Mouse (Mus musculus): Measurements from ENCODE around the gene Slc10a4.
"Not testable (repeated sequence)": the region's sequence is repeated elsewhere in the genome, so short reads cannot be mapped to it uniquely, and the experiment has no call there.

Gene Slc10a4

DNA sequence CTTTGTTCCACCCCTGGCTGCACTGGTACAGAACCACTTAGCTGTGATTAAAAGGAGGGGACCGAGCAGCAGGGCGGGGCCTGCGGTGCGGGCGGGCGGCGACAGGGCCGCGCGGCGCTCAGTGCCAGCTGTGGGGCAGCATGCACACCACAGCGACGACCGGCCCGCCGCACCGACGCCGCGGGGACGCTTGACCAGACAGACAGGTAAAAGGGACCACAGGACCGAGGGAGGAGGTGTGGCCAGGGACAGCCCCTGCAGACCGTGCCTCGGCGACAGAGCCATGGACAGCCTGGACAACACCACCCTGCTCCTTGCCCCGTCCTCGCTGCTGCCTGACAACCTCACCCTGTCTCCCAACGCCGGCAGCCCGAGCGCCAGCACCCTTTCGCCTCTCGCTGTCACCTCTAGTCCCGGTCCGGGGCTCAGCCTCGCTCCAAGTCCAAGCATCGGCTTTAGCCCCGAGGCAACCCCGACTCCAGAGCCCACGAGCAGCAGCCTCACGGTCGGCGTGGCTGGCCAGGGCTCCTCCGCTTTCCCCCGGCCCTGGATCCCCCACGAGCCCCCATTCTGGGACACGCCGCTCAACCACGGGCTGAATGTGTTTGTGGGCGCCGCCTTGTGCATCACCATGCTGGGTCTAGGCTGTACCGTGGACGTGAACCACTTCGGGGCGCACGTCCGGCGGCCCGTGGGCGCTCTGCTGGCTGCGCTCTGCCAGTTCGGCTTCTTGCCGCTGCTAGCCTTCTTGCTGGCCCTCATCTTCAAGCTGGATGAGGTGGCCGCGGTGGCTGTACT, at the start of gene Slc10a4:
Gene Slc10a4 (plus strand): TSS at position 100 of the 798 bp plus-strand sequence.
- no peak for DNase-seq

DNA sequence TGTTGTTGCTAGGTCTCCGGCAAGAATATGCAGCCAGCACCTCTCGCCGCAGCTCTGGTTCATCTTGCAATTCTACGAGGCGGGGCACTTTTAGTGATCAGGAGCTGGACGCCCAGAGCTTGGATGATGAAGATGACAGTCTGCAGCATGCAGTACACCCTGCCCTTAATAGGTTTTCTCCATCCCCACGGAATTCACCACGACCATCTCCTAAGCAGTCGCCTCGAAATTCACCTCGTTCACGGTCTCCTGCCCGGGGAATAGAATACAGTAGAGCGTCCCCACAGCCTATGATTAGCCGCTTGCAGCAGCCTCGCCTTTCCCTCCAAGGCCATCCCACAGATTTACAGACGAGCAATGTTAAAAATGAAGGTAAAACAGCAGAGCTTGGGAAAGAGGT, 49.4 kb upstream of the Slc10a4 start:
- no peak for DNase-seq

DNA sequence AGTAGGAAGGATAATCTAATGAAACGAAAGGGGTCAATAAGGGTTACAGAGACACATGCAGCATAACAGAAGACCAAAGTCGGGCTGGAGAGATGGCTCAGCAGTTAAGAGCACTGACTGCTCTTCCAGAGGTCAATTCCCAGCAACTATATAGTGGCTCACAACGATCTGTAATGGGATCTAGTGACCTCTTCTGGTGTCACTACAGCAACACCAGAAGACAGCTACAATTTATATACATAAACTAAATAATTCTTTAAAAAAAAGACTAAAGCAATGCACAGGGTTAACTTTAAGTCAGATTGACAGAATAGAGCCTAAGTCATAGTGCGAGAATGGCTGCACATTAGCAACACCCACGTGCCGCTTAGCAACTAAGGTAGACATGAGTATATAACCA, 46.6 kb upstream of the Slc10a4 start:
- no peak for DNase-seq

DNA sequence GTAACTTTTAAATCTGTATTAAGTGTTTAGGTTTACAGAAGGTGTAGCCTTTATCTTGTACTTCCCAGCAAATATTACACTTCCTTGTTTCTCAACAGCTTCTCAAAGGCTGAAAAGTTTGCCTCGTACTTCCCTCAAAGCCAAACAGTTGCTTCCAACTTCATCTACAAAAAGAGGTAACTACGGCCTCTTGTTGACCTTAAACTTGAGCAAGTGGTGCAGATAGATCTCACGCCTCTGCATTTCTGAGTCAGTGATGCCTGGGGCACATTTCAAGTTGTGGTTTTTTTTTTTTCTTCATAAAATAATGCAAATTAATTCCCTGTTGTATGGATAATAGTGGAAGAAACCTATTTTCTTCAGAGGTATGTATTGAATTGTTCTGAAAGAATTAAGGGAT, 41.0 kb upstream of the Slc10a4 start:
- no peak for DNase-seq

DNA sequence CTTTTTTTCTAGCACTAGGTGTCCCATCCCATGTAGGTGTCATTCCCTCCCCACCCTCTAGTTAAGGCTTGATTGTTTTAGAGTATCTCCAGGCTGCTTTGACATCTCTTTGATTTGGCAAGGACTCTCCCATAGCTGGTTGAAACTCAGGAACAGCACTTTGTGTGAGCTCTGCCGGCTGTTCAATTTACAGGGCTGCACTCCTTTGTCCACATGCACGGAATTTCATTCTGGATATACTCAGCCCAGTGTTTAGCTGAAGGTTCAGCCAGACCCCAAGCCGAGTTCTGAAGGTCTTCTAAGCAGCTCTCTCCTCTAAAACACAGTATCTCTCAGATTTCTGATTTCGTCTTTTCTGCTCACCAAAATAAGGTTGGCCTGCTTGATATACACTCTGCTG, 34.2 kb upstream of the Slc10a4 start:
- no peak for DNase-seq

DNA sequence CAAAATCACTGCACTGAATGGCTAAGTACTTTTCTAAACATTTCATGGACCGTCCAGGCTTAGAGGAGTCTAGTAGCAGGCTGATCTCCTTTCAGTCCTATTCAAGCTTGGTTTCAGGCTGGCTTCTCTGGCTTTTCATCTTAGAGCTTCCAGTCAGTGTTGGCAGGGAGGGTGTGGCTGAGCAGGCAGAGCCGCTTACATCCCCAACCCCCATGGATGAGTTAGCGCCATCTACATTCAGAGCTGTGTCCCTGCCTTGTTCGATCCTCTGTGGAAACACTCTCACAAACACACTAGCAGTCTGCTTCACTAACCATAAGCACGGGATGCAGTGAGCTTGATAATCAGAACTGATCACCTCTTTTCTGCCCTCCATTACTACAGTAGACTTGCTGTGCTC, 33.7 kb upstream of the Slc10a4 start:
- no peak for DNase-seq

DNA sequence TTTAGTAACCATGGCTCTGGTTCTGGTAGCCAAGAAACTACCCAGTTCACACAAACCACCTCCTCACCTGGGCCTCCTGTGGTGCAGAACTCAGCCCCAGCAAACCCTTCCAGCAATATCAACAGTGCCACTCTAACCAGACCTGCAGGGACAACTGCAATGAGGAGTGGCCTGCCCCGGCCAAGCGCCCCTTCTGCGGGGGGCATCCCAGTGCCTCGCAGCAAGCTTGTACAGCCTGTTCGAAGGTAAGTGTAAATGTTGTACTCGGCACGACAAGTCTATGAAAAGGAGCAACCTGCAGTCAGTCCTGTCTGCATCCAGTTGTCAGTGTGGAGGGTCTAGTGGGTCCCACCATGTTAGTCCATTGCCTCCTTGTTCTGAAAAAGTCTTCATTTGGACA, 32.1 kb upstream of the Slc10a4 start, which contains the start of gene Gm10135:
Gene Gm10135 (minus strand): TSS at position 101 of the 400 bp plus-strand sequence.
- DNase-seq = no peak

DNA sequence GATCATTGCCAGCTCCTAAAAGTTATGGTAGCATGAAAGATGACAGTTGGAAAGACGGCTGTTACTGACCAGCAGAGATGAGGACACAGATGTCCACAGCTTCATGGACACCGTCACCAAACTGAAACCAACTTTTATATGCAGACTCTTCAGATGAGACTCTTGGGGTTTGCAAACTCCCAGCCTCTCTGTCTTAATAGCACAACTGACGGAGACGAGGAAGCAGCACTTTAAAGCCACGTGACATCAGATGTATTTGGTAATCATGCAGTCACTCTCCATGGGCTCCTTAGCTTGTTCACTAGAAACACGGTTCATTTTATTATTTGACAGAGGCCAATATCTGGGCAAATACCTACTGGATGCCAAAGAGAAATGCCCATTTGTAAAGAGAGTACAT, 30.7 kb upstream of the Slc10a4 start:
- no peak for DNase-seq

DNA sequence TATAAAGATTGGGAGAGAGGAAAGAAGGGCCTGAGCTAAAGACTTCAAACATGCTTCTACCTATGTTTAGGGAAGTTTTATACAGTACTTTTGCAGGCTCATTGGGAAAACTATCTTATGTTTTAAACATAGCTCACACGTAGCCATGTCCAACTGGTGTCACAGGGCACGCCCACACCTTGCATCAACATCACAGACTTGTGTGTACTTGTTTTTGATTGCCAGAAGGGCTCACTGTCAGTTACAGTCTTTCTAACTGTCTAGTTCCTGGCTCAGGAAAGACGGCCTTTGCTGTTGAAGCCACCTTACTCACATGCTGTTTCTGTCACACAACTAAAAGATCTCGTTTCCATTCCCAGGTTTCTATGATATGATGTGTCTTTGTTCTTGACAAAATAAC, 30.1 kb upstream of the Slc10a4 start:
- no peak for DNase-seq

DNA sequence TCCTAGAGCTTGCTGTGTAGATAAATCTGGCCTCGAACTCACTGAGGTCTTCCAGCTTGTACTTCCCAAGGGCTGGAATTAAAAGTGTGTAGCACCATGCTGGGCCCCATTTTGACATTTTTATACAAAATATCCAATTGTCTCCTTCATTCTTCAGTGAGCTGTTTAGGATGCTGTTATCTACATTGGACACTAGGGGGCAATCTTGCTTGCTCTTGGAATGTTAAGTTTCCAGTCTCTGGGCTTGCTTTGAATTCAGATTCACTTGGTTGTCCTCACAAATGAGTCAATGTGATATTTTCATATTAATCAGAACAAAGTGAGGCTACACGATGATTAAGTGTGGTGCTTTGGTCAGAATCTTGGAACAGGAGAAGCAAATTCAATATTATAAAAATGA, 22.6 kb upstream of the Slc10a4 start:
- DNase-seq = peak; percentile 53

DNA sequence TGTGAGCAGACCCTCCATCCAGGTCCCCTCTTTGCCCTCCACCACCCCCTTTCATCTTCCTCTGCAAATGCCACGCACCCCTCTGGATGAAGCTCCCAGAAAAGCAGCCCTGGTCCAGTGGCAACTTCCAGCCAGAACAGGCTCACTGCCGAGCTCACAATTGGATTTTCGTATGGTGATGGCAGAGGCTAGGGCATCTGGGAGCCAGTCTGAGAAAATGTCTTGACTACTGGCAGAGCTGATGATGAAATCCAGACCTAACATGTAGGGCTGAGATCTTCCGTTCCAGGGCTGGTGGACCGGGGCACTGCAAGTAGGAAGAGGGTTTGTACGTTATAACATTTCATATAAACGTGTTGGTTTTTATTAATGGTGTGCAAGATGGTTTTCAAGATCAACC, 18.9 kb upstream of the Slc10a4 start:
- no peak for DNase-seq

DNA sequence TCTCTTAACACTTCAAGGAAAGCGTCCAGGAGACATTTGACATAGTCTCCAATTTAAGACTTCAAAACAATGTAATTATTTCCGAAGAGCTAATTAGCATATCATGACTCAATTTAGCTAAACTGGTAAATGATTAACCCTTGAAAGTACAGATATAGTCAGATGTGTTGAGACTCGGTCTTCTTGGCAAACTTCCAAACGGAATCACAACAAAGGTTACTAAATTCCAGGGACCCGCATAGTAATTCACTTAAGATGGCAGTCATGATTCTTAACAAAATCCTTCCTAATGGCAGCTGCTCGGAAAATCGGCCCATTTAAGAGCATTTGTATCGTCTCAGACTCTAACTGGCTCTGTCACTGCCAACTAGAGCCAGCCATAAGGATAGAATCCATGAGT, 16.9 kb upstream of the Slc10a4 start:
- no peak for DNase-seq

DNA sequence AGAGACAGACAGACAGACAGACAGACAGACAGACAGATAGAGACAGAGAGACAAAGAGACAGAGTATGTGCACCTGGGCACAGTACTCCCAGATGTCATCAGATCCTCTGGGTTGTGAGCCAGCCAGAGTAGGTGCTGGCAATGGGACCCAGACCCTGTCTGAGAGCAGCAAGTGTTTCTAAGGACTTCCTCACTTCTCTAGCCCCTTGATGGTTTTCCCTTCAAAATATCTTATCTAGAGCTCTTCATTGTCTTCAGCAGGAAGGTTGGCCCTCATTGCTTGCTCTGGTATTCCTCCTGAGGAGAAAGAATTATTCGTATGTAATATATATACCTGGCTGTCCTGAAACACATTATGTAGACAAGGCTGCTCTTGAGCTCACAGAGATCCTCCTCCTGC, 14.2 kb upstream of the Slc10a4 start:
- DNase-seq = no peak

DNA sequence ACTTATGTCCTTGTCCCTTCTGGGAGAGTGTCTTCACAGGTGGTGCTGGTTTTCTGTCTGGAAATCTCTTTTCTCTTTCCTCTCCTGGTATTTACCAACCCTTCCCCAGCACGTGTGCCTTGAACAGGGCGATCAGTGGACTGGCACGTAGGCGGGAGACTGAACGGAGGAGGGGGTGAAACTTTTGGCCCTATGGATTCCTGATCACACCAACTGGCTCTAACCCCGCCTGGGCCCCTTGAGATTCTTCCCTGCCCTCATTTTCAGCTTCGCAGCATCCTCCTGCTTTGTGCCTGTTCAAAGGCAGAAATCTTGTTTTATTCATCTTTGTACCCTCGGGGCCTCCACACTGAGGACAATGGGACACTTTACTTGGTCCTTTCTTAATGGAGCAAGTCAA, 12.3 kb upstream of the Slc10a4 start:
- no peak for DNase-seq

DNA sequence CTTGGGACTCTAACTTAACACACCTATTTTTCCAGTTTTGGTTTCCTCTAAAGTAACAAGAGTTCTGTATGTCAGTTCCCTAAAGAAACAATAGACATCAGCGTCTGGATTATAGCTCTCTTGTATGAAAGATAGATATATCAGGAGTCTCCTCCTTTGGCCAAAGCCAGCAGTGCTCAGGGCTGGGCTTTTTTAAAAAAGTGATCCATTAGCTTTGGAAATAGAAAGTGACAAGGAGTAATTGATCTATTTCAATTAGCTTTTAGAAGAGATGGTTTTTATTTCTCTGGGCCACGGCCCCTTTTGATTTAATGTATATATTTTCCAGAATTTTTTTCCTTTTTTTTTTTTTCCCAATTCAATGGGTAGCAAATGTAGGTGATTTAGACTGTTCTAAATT, 11.8 kb upstream of the Slc10a4 start:
- DNase-seq = no peak

DNA sequence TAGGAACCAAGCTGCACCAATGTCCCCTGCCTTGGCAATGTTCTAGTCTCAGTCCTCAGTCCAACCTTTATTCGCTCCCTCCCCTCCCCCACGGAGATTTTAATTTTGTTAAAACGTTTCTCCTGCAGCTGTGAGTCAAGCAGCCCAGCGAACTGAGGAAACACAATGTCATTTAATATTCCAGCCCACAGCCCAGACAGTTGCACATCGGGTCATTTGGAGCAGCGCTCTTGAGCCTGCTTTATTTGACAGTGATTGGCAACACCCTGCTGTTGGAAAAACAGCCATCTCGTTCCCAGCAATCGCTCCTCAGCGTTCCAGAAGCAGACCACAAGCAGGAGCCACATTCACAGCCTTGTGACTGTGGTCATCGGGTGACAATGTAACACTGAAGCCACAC, 11.3 kb upstream of the Slc10a4 start:
- no peak for DNase-seq

DNA sequence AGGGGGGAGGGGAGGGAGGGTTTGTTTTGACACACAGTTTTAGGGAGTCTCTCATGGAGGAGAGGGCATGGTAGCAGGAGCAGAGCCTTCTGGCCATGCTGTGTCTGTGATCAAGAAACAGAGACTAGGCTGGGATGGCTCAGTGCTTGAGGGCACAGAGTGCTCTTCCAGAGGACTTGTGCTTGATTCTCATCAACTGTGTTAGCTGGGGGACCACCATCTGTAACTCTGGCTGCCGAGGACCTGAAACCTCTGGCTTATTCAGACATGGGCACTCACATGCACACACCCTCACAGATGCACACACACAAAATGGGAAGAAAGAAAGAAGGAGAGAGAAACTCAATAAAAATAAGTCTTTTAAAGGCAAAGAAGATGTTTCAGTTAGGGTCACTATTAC, 8.1 kb upstream of the Slc10a4 start:
- DNase-seq = not testable (repeated sequence)

DNA sequence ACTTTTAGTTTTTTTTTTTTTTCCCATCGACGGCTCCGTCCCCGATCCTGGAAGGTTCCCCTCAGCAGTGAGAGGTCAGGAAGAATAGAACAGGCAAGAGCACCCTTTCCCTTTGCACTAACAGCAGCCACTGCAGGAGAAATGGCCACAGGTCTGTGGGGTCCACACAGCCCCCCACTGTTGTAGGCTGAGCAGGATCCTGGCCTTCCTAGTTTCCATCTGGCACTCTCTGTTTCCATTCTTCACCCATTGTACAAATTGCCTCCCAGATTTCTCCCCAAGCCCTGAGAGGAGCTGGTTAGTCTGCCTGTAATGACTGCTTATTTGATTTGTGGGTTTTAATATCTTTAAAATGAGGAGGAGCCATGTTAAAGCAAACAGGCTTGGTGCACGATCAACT, 2.6 kb upstream of the Slc10a4 start:
- DNase-seq = no peak

DNA sequence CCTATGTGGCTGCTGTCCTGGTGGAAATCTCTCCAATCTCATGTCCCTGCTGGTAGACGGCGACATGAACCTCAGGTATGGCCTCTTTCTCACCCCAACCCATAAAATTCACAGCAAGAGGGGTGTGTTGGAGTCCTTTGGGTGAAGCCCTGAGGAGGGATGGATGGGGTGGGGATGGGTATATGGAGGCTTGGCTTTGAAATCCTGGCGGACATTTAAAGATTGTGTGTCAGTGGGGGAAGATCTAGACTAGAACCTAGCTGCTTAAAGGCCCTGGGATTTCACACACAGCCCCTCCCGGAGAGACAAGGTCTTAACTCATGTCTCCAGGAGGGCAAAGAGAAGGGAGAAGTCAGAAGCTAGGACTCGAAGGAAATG, 888 bp downstream of the Slc10a4 start:
- DNase-seq = no peak

DNA sequence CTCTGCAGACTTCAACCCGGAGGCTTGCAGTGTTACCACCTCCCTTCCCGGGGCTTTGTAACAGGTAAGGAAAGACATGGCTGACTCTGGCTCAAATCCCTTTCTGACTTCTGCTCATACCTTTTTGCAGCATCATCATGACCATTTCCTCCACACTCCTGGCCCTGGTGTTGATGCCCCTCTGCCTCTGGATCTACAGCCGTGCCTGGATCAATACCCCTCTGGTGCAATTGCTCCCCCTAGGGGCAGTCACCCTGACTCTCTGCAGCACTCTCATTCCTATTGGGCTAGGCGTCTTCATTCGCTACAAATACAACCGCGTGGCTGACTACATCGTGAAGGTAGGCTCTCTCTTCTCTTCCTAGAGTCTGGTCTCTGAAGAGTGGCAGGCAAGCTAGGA, 1.5 kb downstream of the Slc10a4 start:
- DNase-seq = not testable (repeated sequence)

DNA sequence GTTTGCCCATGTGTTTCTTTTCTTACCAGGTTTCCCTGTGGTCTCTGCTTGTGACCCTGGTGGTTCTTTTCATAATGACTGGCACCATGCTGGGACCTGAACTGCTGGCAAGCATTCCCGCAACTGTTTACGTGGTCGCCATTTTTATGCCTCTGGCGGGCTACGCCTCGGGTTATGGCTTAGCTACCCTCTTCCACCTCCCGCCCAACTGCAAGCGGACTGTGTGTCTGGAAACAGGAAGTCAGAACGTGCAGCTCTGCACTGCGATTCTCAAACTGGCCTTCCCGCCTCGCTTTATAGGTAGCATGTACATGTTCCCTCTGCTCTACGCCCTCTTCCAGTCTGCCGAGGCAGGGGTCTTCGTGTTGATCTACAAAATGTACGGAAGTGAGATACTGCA, 5.1 kb downstream of the Slc10a4 start:
- DNase-seq = not testable (repeated sequence)

DNA sequence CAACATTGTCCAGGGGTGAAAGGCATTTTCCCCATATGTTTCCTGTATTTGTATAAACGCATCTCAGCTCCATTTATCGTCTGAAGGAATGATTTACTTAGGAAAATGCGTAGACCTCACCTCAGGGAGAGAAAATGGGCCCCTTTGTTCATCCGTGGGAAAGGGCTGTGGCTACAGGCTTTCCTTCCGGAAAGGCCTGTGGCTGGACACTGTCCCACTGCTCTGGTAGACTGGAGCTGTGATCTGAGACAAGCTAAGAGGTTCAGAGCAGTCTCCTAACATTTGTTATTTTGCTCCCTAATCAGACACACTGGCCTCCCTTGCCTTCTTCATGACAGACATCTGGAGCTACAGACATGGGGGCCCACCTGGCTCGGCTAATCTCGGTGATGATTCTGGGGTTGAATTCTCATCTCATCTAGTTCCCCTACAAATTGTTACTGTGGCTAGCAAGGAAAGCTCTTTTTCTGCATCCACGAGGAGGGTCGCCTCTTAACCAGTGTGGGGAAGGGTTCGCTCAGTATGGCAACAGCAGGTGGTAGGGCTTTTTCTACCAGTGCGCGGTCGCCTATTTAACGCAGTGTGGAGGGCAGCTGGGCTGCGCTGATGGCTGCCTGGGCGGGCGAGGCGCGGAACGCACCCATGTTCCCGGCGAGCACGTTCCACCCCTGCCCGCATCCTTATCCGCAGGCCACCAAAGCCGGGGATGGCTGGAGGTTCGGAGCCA, 6.4 kb downstream of the Slc10a4 start:
- not testable (repeated sequence) for DNase-seq

DNA sequence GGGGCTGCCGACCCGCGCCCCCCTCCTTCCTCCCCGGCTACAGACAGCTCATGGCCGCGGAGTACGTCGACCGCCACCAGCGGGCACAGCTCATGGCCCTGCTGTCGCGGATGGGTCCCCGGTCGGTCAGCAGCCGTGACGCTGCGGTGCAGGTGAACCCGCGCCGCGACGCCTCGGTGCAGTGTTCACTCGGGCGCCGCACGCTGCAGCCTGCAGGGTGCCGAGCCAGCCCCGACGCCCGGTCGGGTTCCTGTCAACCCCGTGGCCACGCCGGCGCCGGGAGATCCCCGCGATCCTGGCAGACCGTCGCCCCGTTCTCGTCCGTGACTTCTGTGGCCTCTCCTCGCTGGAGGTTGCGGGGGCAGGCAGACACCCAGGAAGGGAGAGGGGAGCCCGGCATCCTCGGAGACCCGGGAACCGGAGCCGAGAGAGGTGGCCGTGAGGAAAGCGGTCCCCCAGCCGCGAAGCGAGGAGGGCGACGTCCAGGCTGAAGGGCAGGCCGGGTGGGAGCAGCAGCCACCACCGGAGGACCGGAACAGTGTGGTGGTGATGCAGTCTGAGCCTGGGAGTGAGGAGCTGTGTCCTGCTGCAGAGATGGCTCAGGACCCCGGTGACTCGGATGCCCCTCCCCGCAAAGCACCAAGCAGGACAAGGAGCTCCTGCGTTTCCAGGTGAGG, 7.1 kb downstream of the Slc10a4 start:
- not testable (repeated sequence) for DNase-seq

DNA sequence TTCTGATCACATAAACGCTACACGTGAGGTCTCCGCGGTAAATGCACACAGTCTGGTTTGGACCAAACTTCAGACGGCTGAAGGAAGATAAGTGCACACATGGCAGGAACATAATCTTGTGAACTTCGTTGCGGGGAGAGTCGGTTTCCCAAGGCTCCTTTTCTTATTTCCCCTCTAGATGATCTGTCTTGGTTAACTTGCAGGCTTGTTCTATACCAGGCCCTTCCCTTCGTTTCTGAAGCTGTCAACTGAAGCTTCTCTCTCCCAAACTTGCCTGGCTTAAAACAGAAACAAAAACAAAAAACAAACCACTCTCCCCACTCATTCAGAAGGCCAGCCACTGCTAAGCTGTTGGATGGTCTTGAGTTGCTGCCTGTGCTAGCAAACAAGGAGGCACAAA, 8.1 kb downstream of the Slc10a4 start:
- DNase-seq = no peak

Measured in cerebellum, adult 9-10 months (tissue).